Mouse (Mus musculus): ENCODE data around the gene Kl. TPM values are rescaled to one million over a fixed set of nuclear protein-coding genes. Genes with fewer than 3 reads are reported as not detected.

Gene Kl
- polyA plus RNA-seq, 1 experiment from 2014 or later, result 0.20 TPM

- Histone ChIP-seq H3K27me3 (no peaks in the 10 kb centered on the region), H3K27ac (no peak overlapping the region), H3K9me3 (no peaks in the 10 kb centered on the region), H3K9ac (no peak overlapping the region), H3K4me3 (no peak overlapping the region), H3K4me2 (no peak overlapping the region), H3K4me1 (0 out of 2 replicates have a peak, but pooled peaks cover 4% of the 10 kb centered on the region), H3K36me3 (peaks cover 74% of the 10 kb centered on the region)
- 85% methylated on average over 5 of the region's 5 CpGs for WGBS
- ATAC-seq (ENCODE audit: borderline replicate concordance, extremely low read depth, low FRiP score, low TSS enrichment), result no peak
These were observed 90.5 kb downstream of the Kl start for GRCm38 (mm10) chr5:151042911-151043310.

All from lung, embryonic 15.5 days (tissue).